Mouse (Mus musculus): ENCODE measurements around the gene Coro7. TPM values are rescaled to one million over a fixed set of nuclear protein-coding genes. Genes with fewer than 3 reads are reported as not detected.

Coro7 gene
- total RNA-seq, 2 experiments from 2014 or later = 40.2 to 68.6 TPM

Other genes with a start within 250 kb of the Coro7 start
- 2.9 and 3.1 TPM in 2 replicates for gene Srl, start 138.0 kb downstream of the Coro7 start, total RNA-seq (2015)
- gene Srl, start 138.0 kb downstream of the Coro7 start, total RNA-seq (2017) = 1.8 and 10.9 TPM in 2 replicates
- gene Tfap4, start 119.9 kb downstream of the Coro7 start, total RNA-seq (2015) = 10.1 and 11.1 TPM in 2 replicates
- 12.6 and 12.8 TPM in 2 replicates for gene Tfap4, start 119.9 kb downstream of the Coro7 start, total RNA-seq (2017)
- gene Glis2, start 85.1 kb downstream of the Coro7 start, total RNA-seq (2015) = 0.80 TPM in 2 replicates
- gene Glis2, start 85.1 kb downstream of the Coro7 start, total RNA-seq (2017) = 0.28 and 0.51 TPM in 2 replicates
- 30.8 and 42.8 TPM in 2 replicates for gene Pam16, start 54.8 kb downstream of the Coro7 start, total RNA-seq (2015)
- 18.1 and 24.3 TPM in 2 replicates for gene Pam16, start 54.8 kb downstream of the Coro7 start, total RNA-seq (2017)
- not detected in 2 replicates for gene Vasn, start 39.8 kb downstream of the Coro7 start, total RNA-seq (2015)
- gene Vasn, start 39.8 kb downstream of the Coro7 start, total RNA-seq (2017) = 0.12 TPM in 1 of 2 replicates, not detected in the other
- 10.1 and 11.9 TPM in 2 replicates for gene Dnaja3, start 39.8 kb downstream of the Coro7 start, total RNA-seq (2015)
- 26.1 and 27.8 TPM in 2 replicates for gene Dnaja3, start 39.8 kb downstream of the Coro7 start, total RNA-seq (2017)
- 45.6 and 46.1 TPM in 2 replicates for gene Nmral1, start 39.6 kb upstream of the Coro7 start, total RNA-seq (2015)
- gene Nmral1, start 39.6 kb upstream of the Coro7 start, total RNA-seq (2017) = 43.5 and 47.8 TPM in 2 replicates
- gene Hmox2, start 46.6 kb upstream of the Coro7 start, total RNA-seq (2015) = 74.5 and 91.4 TPM in 2 replicates
- 89.6 and 108 TPM in 2 replicates for gene Hmox2, start 46.6 kb upstream of the Coro7 start, total RNA-seq (2017)
- 12.0 and 12.2 TPM in 2 replicates for gene Cdip1, start 110.5 kb upstream of the Coro7 start, total RNA-seq (2015)
- gene Cdip1, start 110.5 kb upstream of the Coro7 start, total RNA-seq (2017) = 9.2 and 11.1 TPM in 2 replicates
- gene 4930562C15Rik, start 155.6 kb upstream of the Coro7 start, total RNA-seq (2015) = not detected in 2 replicates
- not detected in 2 replicates for gene 4930562C15Rik, start 155.6 kb upstream of the Coro7 start, total RNA-seq (2017)
- gene Ubald1, start 200.5 kb upstream of the Coro7 start, total RNA-seq (2015) = 32.1 and 34.6 TPM in 2 replicates
- gene Ubald1, start 200.5 kb upstream of the Coro7 start, total RNA-seq (2017) = 11.3 and 18.3 TPM in 2 replicates
- 30.4 and 33.0 TPM in 2 replicates for gene Mgrn1, start 206.5 kb upstream of the Coro7 start, total RNA-seq (2015)
- gene Mgrn1, start 206.5 kb upstream of the Coro7 start, total RNA-seq (2017) = 32.1 and 41.0 TPM in 2 replicates

Data from megakaryocyte, adult 5-6 weeks (primary cell).